Mouse (Mus musculus) spleen, adult 2 months (tissue): ENCODE results near the gene Mcts2.

Experiments used
- CTCF ChIP-seq: fragments of 200-500 bp; IDR thresholded peaks from 2 replicates; pipeline ENCODE4 v1.5.1; 2011; ENCODE audit warnings: mild to moderate bottlenecking, inconsistent platforms; ENCODE audit not compliant: insufficient read depth, insufficient read length, insufficient replicate concordance; ENCODE audit errors: extremely low read depth
- POLR2A ChIP-seq: fragments of 200-500 bp; IDR thresholded peaks from 2 replicates; pipeline ENCODE4 v1.6.1; 2011; ENCODE audit warnings: low read depth, low read length, inconsistent platforms

- no peak for TF ChIP-seq POLR2A
- TF ChIP-seq CTCF: no peak
These were observed 12.7 kb upstream of the Mcts2 start for GRCm38 (mm10) chr2:152674148-152674547.
